Mouse (Mus musculus): Measurements from ENCODE around the gene Spon1. TPM values are rescaled to one million over a fixed set of nuclear protein-coding genes. Genes with fewer than 3 reads are reported as not detected.
A peak's percentile ranks its signal among the peaks of the same experiment; 100 is the strongest.

Spon1 gene
- total and polyA plus RNA-seq, 3 experiments, result not detected

DNA sequence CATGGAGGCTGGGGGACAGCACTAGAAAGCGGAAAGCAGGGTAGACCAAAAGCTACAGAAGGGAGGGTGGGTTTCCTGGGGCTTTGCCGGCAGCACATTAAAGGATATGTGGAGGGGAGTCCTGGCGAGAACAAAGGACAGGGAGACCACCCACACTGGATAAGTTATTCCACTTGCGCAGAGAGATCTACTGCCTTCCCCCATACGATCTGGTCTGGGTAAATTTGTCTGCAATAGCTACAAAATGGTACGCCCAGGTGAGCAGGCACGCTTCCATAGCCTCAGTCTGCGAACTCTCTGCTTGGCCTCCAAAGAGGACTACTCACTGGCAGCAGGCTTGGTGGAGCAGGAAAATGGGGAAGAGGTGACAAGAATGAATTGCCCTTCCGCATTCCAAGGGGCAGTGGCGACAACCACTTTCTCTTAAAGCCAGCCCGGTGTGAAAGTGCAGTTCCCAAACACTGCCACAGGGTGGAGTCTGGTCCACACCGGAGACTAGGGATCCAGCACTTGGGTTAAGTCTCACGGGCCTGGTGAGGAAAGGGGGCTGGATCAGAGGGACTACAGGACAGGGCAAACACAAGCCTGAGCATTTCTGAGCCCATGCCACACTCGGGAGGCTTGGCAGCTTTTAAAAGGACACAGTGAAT is 300.9 kb downstream of the Spon1 start:
- dilution Hi-C loops (cut with MboI; ENCODE audit: extremely low pct_ligation_motif_present, extremely low pct_unique_long_range_greater_than_20kb, low sequenced_read_pairs), result no loop called here
- Histone ChIP-seq H3K27ac (ENCODE audit: insufficient read depth, low read depth) (no peak overlapping the region), H3K4me3 (replicated peaks in 1 of 3; ENCODE audit: low read depth in 2 of 3, low read length in 2 of 3, poor library complexity in 1 of 3) (no peak overlapping the region), H3K9ac (ENCODE audit: insufficient read depth, low read depth) (no peak overlapping the region), H3K4me2 (ENCODE audit: insufficient read depth, low read depth, poor library complexity, severe bottlenecking) (peak overlapping the region; percentile 53; the same call in 1 of the 2 replicates), H3K79me2 (replicated peaks; ENCODE audit: control insufficient read depth, extremely low read depth, insufficient read depth, poor library complexity, severe bottlenecking) (no peaks in the 10 kb centered on the region), H3K27me3 (replicated peaks) (no peaks in the 10 kb centered on the region), H3K36me3 (replicated peaks in 1 of 2; ENCODE audit: control insufficient read depth in 1 of 2, insufficient read depth in 1 of 2, low read length in 1 of 2) (peaks cover 0 to 4% of the 10 kb centered on the region in 2 experiments), H3K4me1 (ENCODE audit: control insufficient read depth in 1 of 2, insufficient read depth in 2 of 2) (peaks cover 11 to 50% of the 10 kb centered on the region in 2 experiments), H3K9me3 (replicated peaks; ENCODE audit: low read length) (peaks cover 2% of the 10 kb centered on the region)
- peak; percentile 77 for DNase-seq (ENCODE audit: extremely low read depth)
- in situ Hi-C loops (cut with MboI; ENCODE audit: low pct_ligation_motif_present, low pct_unique_long_range_greater_than_20kb, low sequenced_read_pairs), result loop anchor here (5.0 to 25.0 kb wide), 2 partner anchors 146 to 571 kb away; partner anchors contain the start of gene Calca
- TF ChIP-seq CTCF (conservative IDR thresholded peaks at IDR 0.05 in 1 of 2, IDR thresholded peaks at IDR 0.05 in 1 of 2; ENCODE audit: low read depth in 2 of 2, low read length in 2 of 2) (peak; percentile 72 to 95), CHD2 (IDR thresholded peaks at IDR 0.05; ENCODE audit: low read length) (no peak), EP300 (IDR thresholded peaks at IDR 0.05; ENCODE audit: low read length) (no peak), MAFK (IDR thresholded peaks at IDR 0.05; ENCODE audit: insufficient replicate concordance, low read length) (no peak), E2F4 (IDR thresholded peaks at IDR 0.05; ENCODE audit: insufficient replicate concordance, low read depth, low read length) (no peak), CHD1 (IDR thresholded peaks at IDR 0.05; ENCODE audit: low read depth, low read length) (no peak), JUN (IDR thresholded peaks at IDR 0.05; ENCODE audit: insufficient read depth, low read depth, low read length) (no peak), TBP (conservative IDR thresholded peaks at IDR 0.05; ENCODE audit: low read depth, low read length) (no peak), MXI1 (IDR thresholded peaks at IDR 0.05; ENCODE audit: low read depth, low read length) (no peak), NRF1 (IDR thresholded peaks at IDR 0.05; ENCODE audit: low read depth, low read length) (no peak; the same call in 1 of the 2 replicates), SIN3A (IDR thresholded peaks at IDR 0.05; ENCODE audit: low read length) (no peak), HCFC1 (IDR thresholded peaks at IDR 0.05; ENCODE audit: low read depth, low read length) (no peak), RCOR1 (conservative IDR thresholded peaks at IDR 0.05; ENCODE audit: low read depth, low read length) (no peak), ZKSCAN1 (IDR thresholded peaks at IDR 0.05; ENCODE audit: borderline replicate concordance, low read depth, low read length) (no peak), TCF12 (IDR thresholded peaks at IDR 0.05; ENCODE audit: low read depth, low read length) (no peak), ZC3H11A (IDR thresholded peaks at IDR 0.05; ENCODE audit: low read depth, low read length) (peak; percentile 81), RAD21 (IDR thresholded peaks at IDR 0.05; ENCODE audit: low read depth, low read length) (peak; percentile 99), POLR2A (IDR thresholded peaks at IDR 0.05; ENCODE audit: low read depth, low read length) (no peak), SMC3 (IDR thresholded peaks at IDR 0.05; ENCODE audit: low read depth, low read length) (peak; percentile 96), ETS1 (conservative IDR thresholded peaks at IDR 0.05; ENCODE audit: low read depth, low read length) (no peak), UBTF (IDR thresholded peaks at IDR 0.05; ENCODE audit: low read depth, low read length) (no peak), NELFE (IDR thresholded peaks at IDR 0.05; ENCODE audit: low read depth, low read length) (0 out of 2 replicates have a peak, but pooled peaks have one; percentile 40), GABPA (IDR thresholded peaks at IDR 0.05; ENCODE audit: insufficient replicate concordance, low read depth, low read length) (no peak), IRF4 (IDR thresholded peaks at IDR 0.05; ENCODE audit: low read depth, low read length) (peak; percentile 39; the same call in 1 of the 2 replicates), ZMIZ1 (IDR thresholded peaks at IDR 0.05; ENCODE audit: low read depth, low read length) (no peak), ZNF384 (IDR thresholded peaks at IDR 0.05; ENCODE audit: low read depth, low read length) (peak; percentile 49), POLR2AphosphoS2 (IDR thresholded peaks at IDR 0.05; ENCODE audit: low read depth, low read length) (no peak), KAT2A (IDR thresholded peaks at IDR 0.05; ENCODE audit: insufficient replicate concordance, low read length) (no peak), BHLHE40 (IDR thresholded peaks at IDR 0.05; ENCODE audit: low read depth, low read length) (peak; percentile 48; the same call in 1 of the 2 replicates), MAX (IDR thresholded peaks at IDR 0.05; ENCODE audit: low read length) (no peak), USF2 (conservative IDR thresholded peaks at IDR 0.05; ENCODE audit: low read depth, low read length) (no peak), MAZ (IDR thresholded peaks at IDR 0.05; ENCODE audit: low read depth, low read length) (no peak), MYC (IDR thresholded peaks at IDR 0.05; ENCODE audit: low read depth, low read length) (no peak), PAX5 (IDR thresholded peaks at IDR 0.05; ENCODE audit: low read length) (no peak), JUND (conservative IDR thresholded peaks at IDR 0.05; ENCODE audit: low read depth, low read length) (no peak), MEF2A (IDR thresholded peaks at IDR 0.05; ENCODE audit: borderline replicate concordance, low read depth, low read length) (peak; percentile 55; the same call in 1 of the 2 replicates), ELF1 (IDR thresholded peaks at IDR 0.05; ENCODE audit: low read depth, low read length) (peak; percentile 62), USF1 (IDR thresholded peaks at IDR 0.05; ENCODE audit: low read depth, low read length) (no peak)
